Mouse (Mus musculus): ENCODE data around the gene H2-M10.6.
"Not testable (repeated sequence)": the region's sequence is repeated elsewhere in the genome, so short reads cannot be mapped to it uniquely, and the experiment has no call there.

Gene H2-M10.6

DNA sequence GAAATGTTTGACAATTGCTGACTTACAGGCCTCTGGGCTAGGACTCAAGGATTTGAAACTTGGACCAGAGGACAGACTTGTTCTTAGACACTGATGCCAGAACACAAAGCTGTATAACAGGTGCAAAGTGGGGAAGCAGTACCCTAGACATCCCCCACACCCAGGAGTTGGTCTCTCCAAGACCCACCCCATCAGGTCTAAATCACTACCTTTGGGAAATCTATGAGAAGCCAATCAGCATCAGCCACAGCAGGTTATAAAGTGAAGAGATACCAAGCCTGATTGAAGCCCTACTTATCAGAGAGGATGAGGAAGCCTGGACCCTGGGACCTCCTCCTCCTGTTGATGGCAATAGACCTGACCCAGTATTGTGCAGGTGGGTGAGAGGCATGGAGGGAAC is at the start of gene H2-M10.6:
Gene H2-M10.6, plus strand, starts transcription at position 301 of the 400 bp plus-strand sequence.
- no peak for ATAC-seq (ENCODE audit: low TSS enrichment)

DNA sequence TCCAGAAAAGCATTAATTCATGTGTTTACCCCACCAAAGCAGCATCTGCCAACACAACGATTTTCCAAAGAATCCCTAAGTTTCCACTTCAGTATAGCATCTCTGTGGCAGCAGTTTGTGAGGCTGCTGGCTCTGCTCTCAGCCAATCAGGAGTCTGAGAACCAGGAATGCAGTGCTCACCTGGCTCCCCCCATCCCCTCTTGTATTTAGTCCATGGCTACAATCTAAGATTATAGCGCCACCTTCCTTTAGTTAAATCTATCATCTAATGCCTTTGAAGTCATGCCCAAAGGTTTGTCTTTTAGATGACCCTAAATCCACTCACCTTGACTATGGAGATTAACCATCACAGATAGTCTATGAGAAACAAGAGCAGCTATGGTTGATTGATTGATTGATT is 48.2 kb upstream of the H2-M10.6 start:
- no peak for ATAC-seq (ENCODE audit: low TSS enrichment)

DNA sequence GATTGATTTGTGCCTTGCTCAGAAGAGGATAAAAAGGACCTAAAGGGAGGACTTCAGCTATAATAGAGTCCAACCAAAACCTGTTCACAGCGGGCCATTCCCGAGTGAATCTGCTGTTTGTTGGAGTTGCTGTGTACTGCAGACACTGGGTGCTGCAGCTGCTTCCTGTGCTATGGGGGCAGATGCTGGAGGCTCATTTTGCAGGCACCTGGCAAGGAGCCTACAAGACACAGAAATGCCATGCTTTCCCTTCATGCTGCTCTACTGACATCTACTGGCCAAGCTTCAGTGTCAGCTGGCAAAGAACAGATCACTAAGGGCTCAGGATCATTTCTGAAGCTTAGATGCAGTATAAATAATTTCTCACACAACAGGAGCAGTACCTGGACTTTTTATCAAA is 47.7 kb upstream of the H2-M10.6 start:
- ATAC-seq (ENCODE audit: low TSS enrichment): not testable (repeated sequence)

DNA sequence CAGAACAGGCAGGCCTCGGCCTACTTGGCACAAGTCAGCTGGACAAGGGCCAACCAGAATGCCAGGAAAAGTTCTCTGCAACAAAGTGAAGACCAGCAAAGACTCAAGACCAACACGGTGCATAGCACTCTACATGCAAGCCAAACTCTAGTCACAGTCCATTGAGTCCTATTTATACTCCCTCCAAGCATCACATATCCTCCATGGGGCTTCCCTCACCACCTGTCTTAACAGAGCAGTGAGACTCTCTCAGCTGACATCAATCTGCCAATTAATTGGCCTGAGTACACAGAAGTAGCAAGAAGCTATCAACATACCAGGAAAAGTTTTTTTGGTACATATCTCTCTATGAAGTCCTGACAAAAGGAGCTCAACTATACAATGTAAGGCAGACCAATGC is 46.6 kb upstream of the H2-M10.6 start:
- ATAC-seq (ENCODE audit: low TSS enrichment): not testable (repeated sequence)

DNA sequence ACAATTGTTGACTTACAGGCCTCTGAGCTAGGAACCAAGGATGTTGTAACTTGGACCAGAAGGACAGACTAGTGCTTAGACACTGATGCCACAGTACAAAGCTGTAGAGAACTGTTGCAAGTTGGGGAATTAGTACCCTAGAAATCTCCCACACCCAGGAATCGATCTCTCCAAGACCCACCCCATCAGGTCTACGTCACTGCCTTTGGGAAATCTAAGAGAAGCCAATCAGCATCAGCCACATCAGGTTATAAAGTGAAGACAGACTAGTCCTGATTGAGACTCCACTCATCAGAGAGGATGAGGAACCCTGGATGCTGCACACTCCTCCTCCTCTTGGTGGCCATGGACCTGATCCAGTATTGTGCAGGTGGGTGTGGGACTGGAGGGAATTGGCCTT is 39.4 kb upstream of the H2-M10.6 start, which contains the start of gene H2-M10.5:
Gene H2-M10.5, plus strand, starts transcription at position 301 of the 400 bp plus-strand sequence.
- not testable (repeated sequence) for ATAC-seq (ENCODE audit: low TSS enrichment)

DNA sequence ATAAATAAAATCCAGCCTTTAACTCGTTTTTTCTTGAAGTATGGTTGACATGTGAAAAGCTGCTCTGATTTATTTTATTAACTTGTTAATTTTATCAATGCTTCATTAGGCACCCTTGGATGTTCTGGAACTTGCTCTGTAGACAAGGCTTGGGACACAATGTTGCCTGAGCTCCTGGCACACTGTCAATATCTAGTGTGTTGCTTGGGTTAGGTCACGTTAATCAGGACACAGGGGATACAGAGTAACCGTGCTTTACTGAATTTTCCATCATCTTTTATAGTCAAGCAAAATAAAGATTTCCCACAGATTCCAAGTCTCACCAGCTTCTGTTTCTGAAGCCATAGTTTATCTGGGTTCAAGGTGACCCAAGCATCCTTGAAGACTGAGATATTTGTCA is 30.4 kb upstream of the H2-M10.6 start:
- ATAC-seq (ENCODE audit: low TSS enrichment): no peak

DNA sequence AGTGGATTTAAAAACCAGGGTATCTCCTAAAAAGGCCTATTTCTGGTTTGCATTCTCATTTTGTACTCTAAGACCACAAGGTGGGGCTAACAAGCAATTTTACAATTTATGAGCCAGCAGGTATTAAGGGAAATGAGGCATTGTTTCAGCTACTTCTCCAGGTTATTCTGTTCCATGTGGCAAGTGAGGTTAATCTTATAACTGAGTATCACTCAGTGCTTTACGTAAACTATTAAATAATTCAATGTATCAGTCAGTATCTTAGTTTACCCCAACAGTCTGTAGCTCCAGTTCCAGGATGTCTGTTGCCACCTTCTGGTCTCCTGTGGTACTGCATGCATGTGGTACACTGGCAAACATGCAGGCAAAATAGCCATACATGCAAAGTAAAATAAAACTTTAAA is 25.5 kb upstream of the H2-M10.6 start:
- not testable (repeated sequence) for ATAC-seq (ENCODE audit: low TSS enrichment)

DNA sequence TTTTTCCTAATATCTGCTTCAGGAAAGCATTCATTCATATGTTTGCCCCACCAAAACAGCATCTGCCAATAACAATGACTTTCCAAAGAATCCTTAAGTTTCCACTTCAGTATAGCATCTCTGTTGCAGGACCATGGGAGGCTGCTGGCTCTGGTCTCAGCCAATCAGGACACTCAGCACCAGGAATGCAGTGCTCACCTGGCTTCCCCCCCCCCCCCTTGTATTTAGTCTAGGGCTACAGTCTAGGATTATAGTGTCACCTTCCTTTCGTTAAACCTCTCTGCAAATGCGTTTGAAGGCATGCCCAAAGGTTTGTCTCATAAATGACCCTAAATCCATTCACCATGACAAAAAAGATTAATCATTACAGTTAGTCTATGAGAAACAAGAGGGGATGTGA is 23.6 kb upstream of the H2-M10.6 start:
- ATAC-seq (ENCODE audit: low TSS enrichment): no peak

DNA sequence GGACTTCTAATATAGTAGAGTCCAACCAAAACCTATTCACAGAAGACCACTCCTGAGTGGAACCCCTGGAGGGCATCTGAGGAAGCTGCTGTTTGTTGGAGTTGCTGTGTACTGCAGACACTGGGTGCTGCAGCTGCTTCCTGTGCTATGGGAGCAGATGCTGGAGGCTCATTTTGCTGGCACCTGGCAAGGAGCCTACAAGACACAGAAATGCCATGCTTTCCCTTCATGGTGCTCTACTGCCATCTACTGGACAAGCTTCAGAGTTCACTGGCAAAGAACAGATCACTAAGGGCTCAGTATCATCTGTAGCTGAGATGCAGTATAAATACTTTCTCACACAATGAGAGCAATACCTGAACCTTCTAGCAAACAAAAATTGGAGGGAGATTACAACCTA is 23.2 kb upstream of the H2-M10.6 start:
- peak; percentile 85 for ATAC-seq (ENCODE audit: low TSS enrichment)

DNA sequence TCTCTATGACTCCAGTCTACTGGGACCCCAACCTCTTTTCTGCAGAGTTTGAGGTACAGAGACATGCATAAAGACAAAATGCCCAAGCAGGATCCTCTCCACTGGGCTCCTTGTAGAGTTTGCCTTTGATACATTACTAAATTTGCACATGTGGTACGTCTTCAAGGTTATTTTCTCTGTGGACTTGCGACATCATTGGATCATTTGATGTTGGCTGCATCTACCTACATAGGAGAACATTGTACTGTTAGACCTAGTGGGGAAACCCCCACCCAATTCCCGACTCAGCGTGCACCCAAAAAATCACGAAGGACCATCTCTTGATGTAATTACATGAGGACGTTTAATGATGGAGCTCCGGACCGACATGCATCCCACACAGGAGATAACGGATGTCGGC is 12.5 kb upstream of the H2-M10.6 start:
- no peak for ATAC-seq (ENCODE audit: low TSS enrichment)

DNA sequence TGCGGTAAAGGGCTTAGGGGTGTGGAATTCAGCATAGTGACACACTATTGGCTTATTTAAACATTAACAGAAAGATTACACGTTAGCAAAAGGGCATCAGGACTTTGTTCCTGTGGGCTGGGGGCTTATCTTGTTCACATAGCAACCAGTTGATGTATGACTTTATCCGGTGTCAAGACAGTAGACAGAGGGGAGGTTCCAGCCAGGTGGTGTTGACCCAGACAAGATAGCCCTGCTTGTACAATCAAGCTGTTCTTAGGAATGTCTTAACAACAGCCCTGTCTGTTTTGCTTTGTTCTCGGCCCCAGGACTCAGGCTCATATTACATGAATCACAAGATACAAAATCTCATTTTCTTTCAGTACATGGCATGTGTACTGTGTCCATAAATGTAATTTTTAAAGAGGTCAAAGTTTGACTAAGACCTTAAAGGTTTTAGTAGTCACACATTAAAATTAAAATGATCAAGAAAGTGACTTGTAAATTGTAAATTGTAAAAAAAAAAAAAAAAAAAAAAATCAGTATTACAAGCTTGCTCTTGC is 12.0 kb upstream of the H2-M10.6 start:
- ATAC-seq (ENCODE audit: low TSS enrichment): not testable (repeated sequence)

DNA sequence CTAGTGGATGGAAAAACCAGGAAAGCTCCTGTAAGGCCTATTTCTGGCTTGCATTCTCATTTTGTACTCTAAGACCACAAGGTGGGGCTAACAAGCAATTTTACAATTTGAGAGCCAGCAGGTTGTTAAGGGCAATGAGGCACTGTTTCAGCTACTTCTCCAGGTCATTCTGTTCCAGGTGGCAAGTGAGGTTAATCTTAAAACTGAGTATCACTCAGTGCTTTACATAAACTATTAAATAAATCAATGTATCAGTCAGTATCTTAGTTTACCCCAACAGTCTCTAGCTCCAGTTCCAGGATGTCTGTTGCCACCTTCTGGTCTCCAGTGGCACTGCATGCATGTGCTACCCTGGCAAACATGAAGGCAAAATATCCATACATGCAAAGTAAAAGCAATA is 12.0 kb downstream of the H2-M10.6 start:
- ATAC-seq (ENCODE audit: low TSS enrichment): peak; percentile 67; the same call in 1 of the 2 replicates

DNA sequence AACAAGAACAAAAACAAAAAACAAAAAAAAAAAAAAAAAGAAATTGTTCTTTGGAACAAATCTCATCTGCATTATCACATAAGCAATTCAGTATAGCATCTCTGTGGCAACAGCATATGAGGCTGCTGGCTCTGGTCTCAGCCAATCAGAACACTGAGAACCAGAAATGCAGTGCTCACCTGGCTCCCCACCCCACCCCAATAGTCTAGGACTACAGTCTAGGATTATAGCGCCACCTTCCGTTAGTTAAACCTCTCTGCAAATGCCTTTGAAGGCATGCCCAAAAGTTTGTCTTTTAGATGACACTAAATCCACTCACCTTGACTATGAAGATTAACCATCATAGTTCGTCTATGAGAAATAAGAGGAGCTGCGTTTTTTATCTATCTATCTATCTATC is 13.6 kb downstream of the H2-M10.6 start:
- peak; percentile 57 for ATAC-seq (ENCODE audit: low TSS enrichment)

DNA sequence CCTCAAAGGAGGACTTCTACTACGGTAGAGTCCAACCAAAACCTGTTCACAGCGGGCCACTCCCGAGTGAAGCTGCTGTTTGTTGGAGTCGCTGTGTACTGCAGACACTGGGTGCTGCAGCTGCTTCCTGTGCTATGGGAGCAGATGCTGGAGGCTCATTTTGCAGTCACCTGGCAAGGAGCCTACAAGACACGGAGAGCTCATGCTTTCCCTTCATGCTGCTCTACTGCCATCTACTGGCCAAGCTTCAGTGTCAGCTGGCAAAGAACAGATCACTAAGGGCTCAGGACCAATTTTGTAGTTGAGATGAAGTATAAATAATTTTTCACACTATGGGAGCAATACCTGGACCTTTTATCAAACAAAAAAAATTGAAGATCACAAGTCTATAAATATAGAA is 14.0 kb downstream of the H2-M10.6 start:
- peak; percentile 80 for ATAC-seq (ENCODE audit: low TSS enrichment)

DNA sequence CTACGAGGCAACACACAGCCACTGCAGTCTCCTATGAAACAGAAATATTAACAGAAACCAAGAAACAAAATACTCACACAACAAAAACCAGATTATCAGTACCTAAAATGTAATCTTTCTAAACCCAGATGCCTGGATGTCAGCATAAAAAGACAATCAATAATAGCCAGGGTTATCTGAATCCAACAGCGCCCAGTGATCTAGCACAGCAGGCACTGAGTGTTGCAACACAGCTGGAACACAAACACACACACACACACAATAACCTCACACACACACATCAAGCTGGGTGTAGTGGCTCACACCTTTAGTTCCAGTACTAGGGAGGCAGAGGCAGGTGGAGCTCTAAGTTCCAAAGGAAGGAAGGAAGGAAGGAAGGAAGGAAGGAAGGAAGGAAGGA is 16.5 kb downstream of the H2-M10.6 start:
- no peak for ATAC-seq (ENCODE audit: low TSS enrichment)

DNA sequence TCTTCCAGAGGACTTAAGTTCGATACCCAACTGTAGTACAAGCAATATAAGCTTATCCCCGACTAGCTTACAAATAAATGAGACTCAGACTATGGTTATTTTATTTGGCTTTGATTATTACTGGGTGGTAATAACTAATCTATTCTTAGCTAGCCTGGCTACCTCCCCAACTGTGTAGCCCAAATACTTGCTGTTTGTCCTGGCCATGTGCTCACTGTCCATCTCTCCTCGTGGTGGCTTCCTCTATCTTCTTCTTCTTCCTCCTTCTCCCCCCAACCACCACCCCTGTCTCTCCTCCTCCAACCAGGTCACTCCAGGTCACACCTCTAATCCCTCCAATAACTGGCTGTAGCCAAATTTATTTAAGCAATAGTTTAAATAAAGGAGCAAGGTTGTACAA is 18.5 kb downstream of the H2-M10.6 start:
- ATAC-seq (ENCODE audit: low TSS enrichment): no peak

DNA sequence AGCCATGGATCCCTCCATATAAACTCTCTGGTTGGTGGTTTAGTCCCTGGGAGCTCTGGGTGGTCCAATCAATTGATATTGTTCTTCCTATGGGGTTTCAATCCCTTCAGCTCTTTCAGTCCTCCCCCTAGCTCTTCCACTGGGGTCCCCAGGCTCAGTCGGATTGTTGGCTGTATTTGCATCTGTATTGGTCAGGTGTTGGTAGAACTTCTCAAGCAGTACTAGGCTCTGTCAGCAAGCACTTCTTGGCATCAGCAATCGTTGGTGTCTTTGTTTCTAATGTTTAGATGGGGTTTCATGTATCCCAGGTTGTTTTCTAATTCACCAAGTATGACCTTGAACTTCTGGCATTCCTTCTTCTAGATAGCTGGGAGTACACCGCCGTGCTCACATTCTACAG is 20.7 kb downstream of the H2-M10.6 start:
- ATAC-seq (ENCODE audit: low TSS enrichment): no peak

DNA sequence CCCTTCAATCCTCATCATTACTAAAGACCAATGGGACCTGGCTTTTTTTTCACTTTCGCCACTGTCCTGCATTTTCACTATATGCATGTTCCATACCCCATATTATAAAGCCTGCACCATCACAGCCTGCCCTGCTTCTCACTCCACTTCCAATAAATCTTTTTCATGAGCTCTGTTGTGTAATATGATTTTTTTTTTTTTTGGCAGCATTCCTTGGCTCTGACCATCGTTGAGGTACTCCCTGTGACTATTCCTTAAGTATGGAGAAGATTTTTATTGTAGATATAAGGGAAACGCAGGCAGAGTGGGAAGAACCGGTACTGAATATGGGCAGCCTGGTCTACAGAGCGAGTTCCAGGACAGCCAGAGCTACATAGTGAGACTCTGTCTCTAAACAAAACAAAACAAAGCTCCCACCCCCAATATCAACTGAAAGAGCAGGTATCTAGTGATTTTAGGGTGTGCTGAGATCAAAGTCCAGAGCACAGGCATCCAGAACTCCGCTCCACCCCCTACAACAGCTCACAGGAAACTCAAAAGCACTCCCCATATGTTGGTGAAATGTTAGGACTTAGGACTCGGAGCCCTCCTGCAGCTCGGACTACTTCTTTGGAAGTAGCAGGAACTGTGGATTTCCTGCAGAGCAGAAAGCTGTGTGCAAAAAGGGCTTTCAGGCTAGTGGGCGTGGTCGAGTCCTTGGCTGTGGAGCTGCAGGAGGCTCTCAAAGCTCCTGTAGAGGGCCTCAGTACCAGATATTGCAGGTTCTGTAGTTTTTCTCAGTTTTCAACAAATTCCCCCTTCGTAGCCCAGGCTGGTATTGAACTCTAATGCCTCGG is 23.8 kb downstream of the H2-M10.6 start:
- peak; percentile 70 for ATAC-seq (ENCODE audit: low TSS enrichment)

DNA sequence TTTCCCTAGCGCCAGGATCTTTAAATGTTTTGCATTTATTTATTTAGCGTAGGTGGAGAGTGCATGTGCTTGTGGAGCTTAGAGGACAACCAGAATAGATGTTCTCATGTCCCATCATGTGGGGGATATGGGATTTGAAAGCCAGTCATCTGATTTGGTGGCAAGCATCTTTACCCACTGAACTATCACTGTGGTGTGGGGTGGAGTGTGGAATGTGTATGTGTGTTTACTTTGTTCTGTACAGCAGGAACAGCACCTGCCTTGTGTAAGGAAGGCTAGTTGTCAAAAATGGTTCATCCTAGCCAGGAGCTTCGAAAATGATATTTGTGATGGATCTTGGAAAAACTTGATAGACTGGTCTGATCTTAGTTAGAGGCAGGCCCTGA is 24.4 kb downstream of the H2-M10.6 start:
- ATAC-seq (ENCODE audit: low TSS enrichment): no peak

DNA sequence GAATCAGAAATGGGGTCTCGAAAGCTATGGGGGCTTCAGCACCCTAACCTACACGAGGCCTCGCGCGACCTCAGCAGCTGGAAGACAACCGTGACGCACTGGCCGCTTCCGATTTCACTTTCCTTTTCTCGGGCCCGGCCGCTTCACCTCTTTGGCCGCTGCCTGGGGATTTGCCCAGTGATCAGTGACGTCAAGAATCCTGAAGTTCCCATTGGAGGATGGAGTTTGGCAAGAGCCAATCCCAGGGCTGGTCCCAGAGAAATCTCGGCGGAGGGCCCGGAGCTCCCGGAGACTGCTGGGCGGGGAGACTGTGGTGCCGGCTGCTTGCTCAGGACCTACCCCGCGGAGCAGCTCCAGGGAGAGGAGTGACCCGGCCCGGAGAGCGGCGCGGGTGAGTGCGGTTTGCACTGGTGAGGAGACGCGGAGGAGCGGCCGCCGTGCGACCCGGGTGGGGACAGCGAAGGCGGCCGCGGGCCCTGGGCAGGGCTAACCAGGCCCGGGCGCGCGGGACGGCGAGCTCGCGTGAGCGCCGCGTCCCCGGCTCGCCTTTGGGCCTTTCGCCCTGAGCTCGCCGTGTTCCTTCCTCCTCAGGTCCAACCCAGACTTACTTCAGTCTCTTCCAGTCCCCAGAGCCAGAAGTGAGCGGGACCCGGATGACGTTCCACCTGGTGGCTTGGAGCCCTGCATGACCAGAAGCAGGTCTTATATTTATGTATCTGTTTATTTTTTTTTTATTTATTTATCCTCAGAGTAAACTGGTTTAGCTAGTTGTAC is 25.1 kb downstream of the H2-M10.6 start, which contains the start of gene Trim26:
Gene Trim26, plus strand, starts transcription at position 261 of the 774 bp plus-strand sequence.
- ATAC-seq (ENCODE audit: low TSS enrichment): peak; percentile 99

DNA sequence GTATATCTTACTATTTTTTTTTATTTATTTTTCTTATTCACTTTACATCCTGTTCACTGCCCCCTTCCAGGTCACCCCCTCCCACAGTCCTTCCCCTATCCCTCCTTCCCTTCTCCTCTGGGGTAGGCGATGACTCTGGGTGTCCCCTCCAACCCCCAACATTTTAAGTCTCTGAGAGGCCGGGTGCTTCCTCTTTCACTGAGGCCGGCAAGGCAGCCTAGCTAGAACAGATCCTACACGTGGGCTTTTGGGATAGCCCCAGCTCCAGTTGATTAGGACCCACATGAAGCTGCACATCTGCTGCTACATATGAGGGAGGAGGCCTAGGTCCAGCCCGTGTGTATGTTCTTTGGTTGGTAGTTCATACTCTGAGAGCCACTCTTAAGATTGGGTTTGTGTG is 27.0 kb downstream of the H2-M10.6 start:
- no peak for ATAC-seq (ENCODE audit: low TSS enrichment)

DNA sequence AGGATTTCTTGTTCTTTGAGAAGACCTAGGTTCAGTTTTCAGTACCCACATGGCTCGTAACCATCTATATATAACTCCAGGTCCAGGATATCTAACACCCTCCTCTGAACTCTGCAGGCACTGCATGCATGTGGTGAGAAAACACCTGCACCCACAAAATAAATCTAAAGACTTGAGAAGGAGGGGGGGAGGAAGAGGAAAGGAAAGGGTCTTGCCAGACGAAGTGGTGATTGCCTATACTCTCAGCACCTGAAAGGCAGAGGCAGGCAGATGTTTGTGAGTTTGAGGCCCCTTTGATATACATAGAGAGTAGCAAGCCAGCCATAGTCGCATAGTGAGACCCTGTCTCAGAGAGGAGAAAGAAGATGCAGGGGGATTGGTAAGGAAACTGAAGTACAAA is 28.0 kb downstream of the H2-M10.6 start:
- ATAC-seq (ENCODE audit: low TSS enrichment): no peak
